Mouse (Mus musculus) bone marrow, adult 2 months (tissue): ENCODE measurements at regions not wholly inside any gene's neighbourhood (a gene's known extent, or its start where the extent isn't known, plus 50 kb on each side); places are given as distances from the start of the nearest gene placed in this dataset.

Source experiments
- CTCF ChIP-seq: fragments of 200-500 bp; IDR thresholded peaks from 2 replicates; pipeline ENCODE4 v1.5.1; 2011; ENCODE audit warnings: low read length, control low read depth; ENCODE audit not compliant: control insufficient read depth, insufficient read depth
- POLR2A ChIP-seq: fragments of 200-500 bp; IDR thresholded peaks from 2 replicates; pipeline ENCODE4 v1.6.1; 2011; ENCODE audit warnings: low read depth, mild to moderate bottlenecking, control low read depth, low read length, borderline replicate concordance; ENCODE audit not compliant: control insufficient read depth

- TF ChIP-seq CTCF (no peak), POLR2A (no peak)
Measured at GRCm38 (mm10) chr2:159250993-159251665, 456.5 kb downstream of the Dhx35 start.
